11 mouse cellular contexts compared by ENCODE assay signal in the genomic region with DNA sequence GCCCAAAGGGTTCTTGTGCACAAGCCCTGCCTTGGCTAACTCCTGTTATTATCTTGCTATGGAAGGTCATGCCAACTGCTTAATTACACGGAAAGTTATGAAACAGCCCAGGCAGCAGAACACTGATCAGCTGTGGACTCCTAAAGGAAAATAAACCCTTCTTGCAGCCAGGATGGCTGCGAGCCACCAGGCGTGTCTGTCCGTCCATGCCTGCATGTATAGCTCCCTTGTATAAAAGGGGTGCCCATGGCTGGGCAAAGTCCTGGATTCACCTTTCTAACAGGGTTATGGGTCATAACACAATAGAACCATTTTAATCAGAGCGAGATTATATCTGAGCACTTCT.
DNase-seq lines count a peak whose midpoint lies in the region; ATAC-seq and TF ChIP-seq lines count a peak whose summit lies in the region.
"Had no signal": no experiment of that assay in that cellular context is flagged by ENCODE, and none has a peak within 500 bp of the region (broad histone marks: within the 10 kb centered on the region; RNA-seq: fewer than 3 reads in every experiment).

No protein-coding gene starts in this region.

- H3K9me3 ChIP-seq in heart, embryonic 10.5 days = no peaks in the 10 kb centered on the region
- no peaks in the 10 kb centered on the region for H3K9me3 ChIP-seq in midbrain, postnatal 0 days (ENCODE audit: low read length)
- no peaks in the 10 kb centered on the region for H3K9me3 ChIP-seq in midbrain, embryonic 11.5 days (ENCODE audit: control insufficient read depth, low read length)
- H3K9me3 ChIP-seq in intestine, embryonic 16.5 days (ENCODE audit: control insufficient read depth, low read length) = no peaks in the 10 kb centered on the region
- H3K9me3 ChIP-seq in stomach, embryonic 14.5 days (ENCODE audit: control insufficient read depth, low read depth, low read length) = no peaks in the 10 kb centered on the region
- H3K9me3 ChIP-seq: heart, embryonic 15.5 days; midbrain, embryonic 10.5 days had no signal

- H3K4me1 ChIP-seq in heart, embryonic 10.5 days = peaks cover 33% of the 10 kb centered on the region
- H3K4me1 ChIP-seq in midbrain, postnatal 0 days (ENCODE audit: insufficient read depth, low read length) = 0 out of 2 replicates have a peak, but pooled peaks cover 8% of the 10 kb centered on the region
- H3K4me1 ChIP-seq in midbrain, embryonic 11.5 days (ENCODE audit: control insufficient read depth, insufficient read depth, low read length) = no peaks in the 10 kb centered on the region; the same call in 1 of the 2 replicates
- peaks cover 29% of the 10 kb centered on the region for H3K4me1 ChIP-seq in intestine, embryonic 16.5 days (ENCODE audit: control insufficient read depth, insufficient read depth, low read length)
- peaks cover 25% of the 10 kb centered on the region for H3K4me1 ChIP-seq in stomach, embryonic 14.5 days (ENCODE audit: control insufficient read depth, insufficient read depth, low read length)

- WGBS in heart, embryonic 10.5 days = 83% methylated on average over 5 of the region's 5 CpGs
- 66% methylated on average over 5 of the region's 5 CpGs for WGBS in midbrain, postnatal 0 days
- WGBS in midbrain, embryonic 11.5 days = 88% methylated on average over 5 of the region's 5 CpGs
- WGBS in intestine, embryonic 16.5 days = 47% methylated on average over 5 of the region's 5 CpGs
- 51% methylated on average over 5 of the region's 5 CpGs for WGBS in stomach, embryonic 14.5 days

- H3K4me2 ChIP-seq in midbrain, postnatal 0 days (ENCODE audit: low read depth, low read length, poor library complexity, severe bottlenecking) = no peak overlapping the region
- H3K4me2 ChIP-seq in midbrain, embryonic 11.5 days = no peak overlapping the region
- H3K4me2 ChIP-seq in intestine, embryonic 16.5 days (ENCODE audit: low read depth, low read length) = peak overlapping the region; percentile 14; the same call in 1 of the 2 replicates
- H3K4me2 ChIP-seq in stomach, embryonic 14.5 days (replicated peaks; ENCODE audit: low read depth, low read length) = peak overlapping the region; percentile 22; the same call in 1 of the 2 replicates

- no peak for TF ChIP-seq CTCF in midbrain, postnatal 0 days (IDR thresholded peaks at IDR 0.05)

- H3K36me3 ChIP-seq in heart, embryonic 10.5 days = no peaks in the 10 kb centered on the region
- no peaks in the 10 kb centered on the region for H3K36me3 ChIP-seq in midbrain, postnatal 0 days (ENCODE audit: insufficient read depth, low read length)
- H3K36me3 ChIP-seq in midbrain, embryonic 11.5 days (ENCODE audit: control insufficient read depth, insufficient read depth, low read length) = no peaks in the 10 kb centered on the region
- H3K36me3 ChIP-seq in intestine, embryonic 16.5 days (ENCODE audit: control insufficient read depth, insufficient read depth, low read length) = no peaks in the 10 kb centered on the region
- no peaks in the 10 kb centered on the region for H3K36me3 ChIP-seq in stomach, embryonic 14.5 days (ENCODE audit: control insufficient read depth, insufficient read depth, low read length)
- H3K36me3 ChIP-seq: heart, embryonic 15.5 days; midbrain, embryonic 10.5 days had no signal

- no peak for DNase-seq in heart, embryonic 10.5 days (ENCODE audit: low spot score)
- no peak for DNase-seq in heart, postnatal 4 days
- peak; percentile 74 for DNase-seq in midbrain, postnatal 0 days (ENCODE audit: low spot score)
- no peak for DNase-seq in midbrain, embryonic 11.5 days (ENCODE audit: low spot score, missing footprints)
- no peak for DNase-seq in embryo, embryonic 10.5 days (ENCODE audit: low spot score)
- no peak for DNase-seq in cerebellum, adult 9-10 months
- DNase-seq: thymus, postnatal 14 days had no signal

- ATAC-seq in midbrain, postnatal 0 days (ENCODE audit: low FRiP score) = no peak
- ATAC-seq in midbrain, embryonic 11.5 days (ENCODE audit: low FRiP score) = no peak
- ATAC-seq in intestine, embryonic 16.5 days = peak; percentile 14; the same call in 1 of the 2 replicates
- no peak for ATAC-seq in stomach, embryonic 14.5 days (ENCODE audit: insufficient number of reproducible peaks, insufficient read depth, low FRiP score, low read depth)

- no peaks in the 10 kb centered on the region for H3K27me3 ChIP-seq in heart, embryonic 10.5 days (ENCODE audit: insufficient read depth, poor library complexity, severe bottlenecking)
- no peaks in the 10 kb centered on the region for H3K27me3 ChIP-seq in midbrain, postnatal 0 days (ENCODE audit: insufficient read depth, low read length)
- no peaks in the 10 kb centered on the region for H3K27me3 ChIP-seq in midbrain, embryonic 11.5 days (ENCODE audit: control insufficient read depth, insufficient read depth, low read length)
- H3K27me3 ChIP-seq in intestine, embryonic 16.5 days (replicated peaks; ENCODE audit: control insufficient read depth, insufficient read depth, low read length) = no peaks in the 10 kb centered on the region
- H3K27me3 ChIP-seq in stomach, embryonic 14.5 days (ENCODE audit: control insufficient read depth, insufficient read depth, low read length) = no peaks in the 10 kb centered on the region
- H3K27me3 ChIP-seq: heart, embryonic 15.5 days had no signal

- H3K9ac ChIP-seq in midbrain, postnatal 0 days (replicated peaks; ENCODE audit: low read length, poor library complexity, severe bottlenecking) = no peak overlapping the region
- H3K9ac ChIP-seq in midbrain, embryonic 11.5 days (ENCODE audit: low read length) = no peak overlapping the region
- H3K9ac ChIP-seq in intestine, embryonic 16.5 days (ENCODE audit: low read depth, low read length) = no peak overlapping the region
- H3K9ac ChIP-seq in stomach, embryonic 14.5 days (replicated peaks; ENCODE audit: low read depth, low read length) = no peak overlapping the region

- H3K4me3 ChIP-seq in heart, embryonic 10.5 days = no peak overlapping the region
- H3K4me3 ChIP-seq in midbrain, postnatal 0 days (ENCODE audit: low read depth, low read length) = no peak overlapping the region
- H3K4me3 ChIP-seq in midbrain, embryonic 11.5 days (ENCODE audit: low read depth, low read length) = no peak overlapping the region
- H3K4me3 ChIP-seq in intestine, embryonic 16.5 days (ENCODE audit: low read length) = no peak overlapping the region
- H3K4me3 ChIP-seq in stomach, embryonic 14.5 days (ENCODE audit: low read depth, low read length) = no peak overlapping the region
- H3K4me3 ChIP-seq: midbrain, embryonic 10.5 days had no signal

- peak overlapping the region; percentile 65; the same call in 1 of the 2 replicates for H3K27ac ChIP-seq in heart, embryonic 10.5 days
- H3K27ac ChIP-seq in midbrain, postnatal 0 days (ENCODE audit: low read depth, low read length) = no peak overlapping the region
- no peak overlapping the region for H3K27ac ChIP-seq in midbrain, embryonic 11.5 days (ENCODE audit: low read depth, low read length)
- 0 out of 2 replicates have a peak overlapping the region, but pooled peaks have one; percentile 39 for H3K27ac ChIP-seq in intestine, embryonic 16.5 days (ENCODE audit: low read length)
- no peak overlapping the region; the same call in 1 of the 2 replicates for H3K27ac ChIP-seq in stomach, embryonic 14.5 days (ENCODE audit: low read length)
- H3K27ac ChIP-seq: heart, embryonic 15.5 days; midbrain, embryonic 10.5 days had no signal

Comparison
In these comparisons a context has a peak if more than half of its experiments do, and no peak if none do; other contexts are left out.
1. H3K27ac ChIP-seq: peak in heart, embryonic 10.5 days (single experiment) and intestine, embryonic 16.5 days (single experiment); none in midbrain, postnatal 0 days (single experiment), midbrain, embryonic 11.5 days (single experiment) and stomach, embryonic 14.5 days (single experiment).
2. H3K4me2 ChIP-seq: peak in intestine, embryonic 16.5 days (single experiment) and stomach, embryonic 14.5 days (single experiment); none in midbrain, postnatal 0 days (single experiment) and midbrain, embryonic 11.5 days (single experiment).